Mouse (Mus musculus): Measurements from ENCODE around the gene Zswim1. TPM values are rescaled to one million over a fixed set of nuclear protein-coding genes. Genes with fewer than 3 reads are reported as not detected.
"Not testable (repeated sequence)": the region's sequence is repeated elsewhere in the genome, so short reads cannot be mapped to it uniquely, and the experiment has no call there.

Zswim1 gene
- polyA plus RNA-seq, 1 experiment from 2014 or later, result 13.4 TPM

DNA sequence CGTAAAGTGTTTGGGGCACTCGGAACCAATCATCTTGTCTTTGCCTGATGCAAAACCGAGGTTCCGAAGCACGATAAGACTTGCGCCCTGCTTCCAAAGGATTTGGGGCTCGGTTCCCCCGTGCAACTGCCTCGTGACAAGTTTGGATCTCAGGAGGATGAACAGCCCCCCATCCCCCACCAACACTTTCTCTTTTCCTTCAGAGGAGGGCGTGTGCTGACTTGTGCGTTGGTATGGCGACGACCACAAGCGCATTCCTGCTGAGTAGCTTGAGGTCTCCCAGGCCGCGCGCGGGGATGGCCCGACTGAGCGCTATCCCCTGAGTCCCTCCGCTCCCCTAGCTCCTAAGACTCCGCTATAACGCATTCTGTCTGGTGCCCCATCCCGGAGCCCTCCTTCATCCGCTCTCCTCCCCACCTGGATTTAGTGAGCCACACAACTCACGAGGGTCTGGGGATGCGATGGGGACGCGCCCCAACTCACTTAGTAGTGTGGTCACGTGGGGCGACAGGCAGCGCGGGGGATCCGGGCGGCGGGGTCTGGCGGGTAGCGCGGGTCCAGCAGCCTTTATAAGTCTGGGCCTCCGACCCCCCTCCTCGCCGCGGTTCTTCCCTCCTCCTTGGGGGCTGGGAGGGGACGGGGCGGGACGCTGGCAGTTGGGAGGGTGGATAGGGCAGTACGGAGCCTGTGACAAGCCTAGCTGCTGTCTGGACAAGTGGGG, 34.8 kb downstream of the Zswim1 start, which contains the start of gene Pltp:
TSS of gene Pltp (minus strand) at position 611 of the 721 bp plus-strand sequence.
- H3K9me3 ChIP-seq (ENCODE audit: control insufficient read depth, low read length), result no peaks in the 10 kb centered on the region
- no peak within 1 kb of the TSS; the same call in 1 of the 2 replicates for H3K27ac ChIP-seq (ENCODE audit: low read length)
- H3K4me1 ChIP-seq (ENCODE audit: control insufficient read depth, insufficient read depth, low read length), result peaks cover 34% of the 10 kb centered on the region
- H3K36me3 ChIP-seq (ENCODE audit: control insufficient read depth, insufficient read depth, low read length), result no peaks in the 10 kb centered on the region
- peak; percentile 38; the same call in 1 of the 2 replicates for ATAC-seq
- peak within 1 kb of the TSS; percentile 96 for H3K4me2 ChIP-seq (ENCODE audit: low read depth, low read length)
- peak within 1 kb of the TSS; percentile 57 for H3K4me3 ChIP-seq (ENCODE audit: low read length)
- peaks cover 17% of the 10 kb centered on the region for H3K27me3 ChIP-seq (replicated peaks; ENCODE audit: control insufficient read depth, insufficient read depth, low read length)
- H3K9ac ChIP-seq (ENCODE audit: low read depth, low read length), result peak within 1 kb of the TSS; percentile 72
- under 1% methylated on average over 46 of the region's 47 CpGs for WGBS

DNA sequence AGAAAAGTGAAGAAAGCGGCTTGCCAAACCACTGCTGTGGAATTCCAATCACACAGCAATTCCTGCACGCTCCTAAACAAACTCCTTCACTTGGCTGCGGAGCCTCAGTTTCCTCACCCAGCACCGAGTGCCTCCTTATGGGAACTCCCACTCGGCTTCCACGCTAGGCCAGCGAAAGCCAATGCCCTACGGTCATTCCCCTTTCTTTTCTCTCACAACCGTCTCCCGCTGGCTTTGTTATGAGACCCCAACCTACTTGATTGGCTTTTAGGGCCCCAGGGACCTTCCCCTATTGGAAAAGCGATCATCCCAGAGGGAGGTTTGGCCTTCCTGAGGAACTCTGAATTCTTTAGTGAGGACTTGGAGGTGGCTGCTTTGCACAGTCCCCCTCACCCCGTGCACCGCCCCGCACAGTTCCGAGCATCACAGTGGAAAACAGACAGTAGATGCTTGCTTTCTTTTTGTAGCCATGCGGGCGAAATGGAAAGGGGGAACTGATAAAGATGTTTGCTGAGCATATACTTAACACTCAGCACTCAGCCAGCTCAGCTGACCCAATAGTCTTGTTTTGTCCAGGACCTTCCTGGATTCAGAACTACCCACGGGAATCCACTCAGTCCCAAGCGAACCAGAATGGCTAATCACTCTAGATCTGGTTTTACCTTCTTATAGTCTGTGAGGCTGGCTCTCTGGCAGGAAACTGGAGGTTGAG, 35.5 kb downstream of the Zswim1 start:
- Histone ChIP-seq H3K9me3 (ENCODE audit: control insufficient read depth, low read length) (no peaks in the 10 kb centered on the region), H3K9ac (ENCODE audit: low read depth, low read length) (peak overlapping the region; percentile 72), H3K36me3 (ENCODE audit: control insufficient read depth, insufficient read depth, low read length) (no peaks in the 10 kb centered on the region), H3K4me3 (ENCODE audit: low read length) (peak overlapping the region; percentile 57), H3K27ac (ENCODE audit: low read length) (no peak overlapping the region), H3K27me3 (replicated peaks; ENCODE audit: control insufficient read depth, insufficient read depth, low read length) (peaks cover 17% of the 10 kb centered on the region), H3K4me1 (ENCODE audit: control insufficient read depth, insufficient read depth, low read length) (peaks cover 38% of the 10 kb centered on the region), H3K4me2 (ENCODE audit: low read depth, low read length) (peak overlapping the region; percentile 96)
- ATAC-seq, result no peak
- 13% methylated on average over 19 of the region's 19 CpGs for WGBS

- H3K9me3 ChIP-seq (ENCODE audit: control insufficient read depth, low read length), result no peaks in the 10 kb centered on the region
- no peak overlapping the region for H3K4me3 ChIP-seq (ENCODE audit: low read length)
- ATAC-seq, result no peak
- peak overlapping the region; percentile 24; the same call in 1 of the 2 replicates for H3K9ac ChIP-seq (ENCODE audit: low read depth, low read length)
- H3K27me3 ChIP-seq (replicated peaks; ENCODE audit: control insufficient read depth, insufficient read depth, low read length), result peaks cover 17% of the 10 kb centered on the region
- H3K36me3 ChIP-seq (ENCODE audit: control insufficient read depth, insufficient read depth, low read length), result no peaks in the 10 kb centered on the region
- no peak overlapping the region for H3K4me2 ChIP-seq (ENCODE audit: low read depth, low read length)
- H3K4me1 ChIP-seq (ENCODE audit: control insufficient read depth, insufficient read depth, low read length), result peaks cover 38% of the 10 kb centered on the region
- 58% methylated on average over 2 of the region's 2 CpGs for WGBS
- H3K27ac ChIP-seq (ENCODE audit: low read length), result peak overlapping the region; percentile 37
Observed at GRCm38 (mm10) chr2:164859155-164859554, 36.7 kb downstream of the Zswim1 start.

- Histone ChIP-seq H3K27me3 (replicated peaks; ENCODE audit: control insufficient read depth, insufficient read depth, low read length) (peaks cover 16% of the 10 kb centered on the region), H3K36me3 (ENCODE audit: control insufficient read depth, insufficient read depth, low read length) (no peaks in the 10 kb centered on the region), H3K9ac (ENCODE audit: low read depth, low read length) (peak overlapping the region; percentile 24; the same call in 1 of the 2 replicates), H3K9me3 (ENCODE audit: control insufficient read depth, low read length) (no peaks in the 10 kb centered on the region), H3K27ac (ENCODE audit: low read length) (peak overlapping the region; percentile 37), H3K4me2 (ENCODE audit: low read depth, low read length) (no peak overlapping the region), H3K4me1 (ENCODE audit: control insufficient read depth, insufficient read depth, low read length) (peaks cover 37% of the 10 kb centered on the region), H3K4me3 (ENCODE audit: low read length) (no peak overlapping the region)
- ATAC-seq, result peak; percentile 78
- 58% methylated on average over 9 of the region's 9 CpGs for WGBS
Observed at GRCm38 (mm10) chr2:164859640-164860432, 37.4 kb downstream of the Zswim1 start.

DNA sequence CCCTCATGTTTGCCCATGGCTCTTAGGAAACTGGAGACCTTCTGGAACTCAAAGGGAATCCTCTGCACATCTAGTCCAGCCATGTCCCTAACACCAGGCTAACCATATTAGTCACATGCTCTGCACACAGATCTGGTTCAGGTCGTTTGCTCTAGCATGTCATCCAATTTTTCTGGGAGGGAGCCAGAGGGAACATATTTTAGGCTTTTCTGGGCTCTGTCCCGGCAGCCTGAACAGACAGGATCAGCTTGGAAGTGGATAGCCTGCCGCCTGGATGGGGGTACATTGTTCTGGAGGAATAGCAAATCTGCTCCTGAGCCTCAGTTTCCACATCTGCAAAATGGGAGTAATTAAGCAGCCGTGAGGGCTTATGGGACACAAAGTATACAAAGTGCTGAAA, 38.6 kb downstream of the Zswim1 start:
- Histone ChIP-seq H3K4me1 (ENCODE audit: control insufficient read depth, insufficient read depth, low read length) (peaks cover 35% of the 10 kb centered on the region), H3K4me2 (ENCODE audit: low read depth, low read length) (no peak overlapping the region), H3K27me3 (replicated peaks; ENCODE audit: control insufficient read depth, insufficient read depth, low read length) (peaks cover 14% of the 10 kb centered on the region), H3K4me3 (ENCODE audit: low read length) (no peak overlapping the region), H3K27ac (ENCODE audit: low read length) (no peak overlapping the region), H3K36me3 (ENCODE audit: control insufficient read depth, insufficient read depth, low read length) (no peaks in the 10 kb centered on the region), H3K9me3 (ENCODE audit: control insufficient read depth, low read length) (no peaks in the 10 kb centered on the region), H3K9ac (ENCODE audit: low read depth, low read length) (no peak overlapping the region)
- WGBS, result 65% methylated on average over 4 of the region's 4 CpGs
- no peak for ATAC-seq

DNA sequence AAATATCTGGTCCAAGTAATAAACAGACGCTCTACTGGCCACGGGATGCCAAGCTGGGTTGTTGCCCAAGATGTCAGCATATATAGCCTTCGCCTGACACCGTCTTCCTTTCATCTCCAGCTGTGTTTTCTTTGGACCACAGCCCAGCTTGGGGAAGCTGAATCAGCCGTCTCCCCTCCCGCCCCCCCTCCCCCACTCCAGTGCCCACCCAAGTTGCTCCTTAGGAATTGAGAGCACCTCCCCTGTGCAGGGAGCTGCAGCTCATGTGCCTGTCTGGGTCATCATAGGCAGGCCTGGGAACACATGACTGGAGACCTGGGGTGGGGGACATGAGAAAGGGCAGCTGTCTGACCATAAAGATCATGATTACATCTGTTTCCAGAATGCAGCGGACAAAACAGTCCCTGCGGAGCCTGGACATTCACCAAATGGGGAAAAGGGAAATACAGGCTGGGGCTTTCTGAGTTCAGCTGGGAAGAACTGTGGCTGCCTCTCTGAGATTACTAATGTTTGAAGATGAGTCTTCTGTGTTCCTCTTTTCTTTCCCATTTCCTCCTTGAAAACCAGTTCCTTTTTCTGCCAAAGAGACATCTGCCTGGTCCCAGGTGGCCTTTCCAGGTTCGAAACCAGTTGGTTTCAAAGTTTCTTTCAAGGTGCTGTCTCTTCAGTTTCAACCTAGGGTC, 39.8 kb downstream of the Zswim1 start:
- H3K4me1 ChIP-seq (ENCODE audit: control insufficient read depth, insufficient read depth, low read length), result peaks cover 36% of the 10 kb centered on the region
- H3K36me3 ChIP-seq (ENCODE audit: control insufficient read depth, insufficient read depth, low read length), result no peaks in the 10 kb centered on the region
- no peak overlapping the region for H3K4me3 ChIP-seq (ENCODE audit: low read length)
- no peak overlapping the region for H3K9ac ChIP-seq (ENCODE audit: low read depth, low read length)
- H3K27ac ChIP-seq (ENCODE audit: low read length), result peak overlapping the region; percentile 89
- no peaks in the 10 kb centered on the region for H3K9me3 ChIP-seq (ENCODE audit: control insufficient read depth, low read length)
- H3K27me3 ChIP-seq (replicated peaks; ENCODE audit: control insufficient read depth, insufficient read depth, low read length), result peaks cover 3% of the 10 kb centered on the region
- ATAC-seq, result peak; percentile 65
- H3K4me2 ChIP-seq (ENCODE audit: low read depth, low read length), result no peak overlapping the region
- WGBS, result 32% methylated on average over 9 of the region's 9 CpGs

- H3K27ac ChIP-seq (ENCODE audit: low read length); H3K9ac ChIP-seq (ENCODE audit: low read depth, low read length); H3K4me2 ChIP-seq (ENCODE audit: low read depth, low read length); H3K36me3 ChIP-seq (ENCODE audit: control insufficient read depth, insufficient read depth, low read length); H3K4me3 ChIP-seq (ENCODE audit: low read length); ATAC-seq; H3K9me3 ChIP-seq (ENCODE audit: control insufficient read depth, low read length); H3K27me3 ChIP-seq (replicated peaks; ENCODE audit: control insufficient read depth, insufficient read depth, low read length): not testable (repeated sequence)
- 90% methylated on average over 7 of the region's 9 CpGs for WGBS
- peaks cover 30% of the 10 kb centered on the region for H3K4me1 ChIP-seq (ENCODE audit: control insufficient read depth, insufficient read depth, low read length)
Observed at GRCm38 (mm10) chr2:164863411-164863810, 40.9 kb downstream of the Zswim1 start.

DNA sequence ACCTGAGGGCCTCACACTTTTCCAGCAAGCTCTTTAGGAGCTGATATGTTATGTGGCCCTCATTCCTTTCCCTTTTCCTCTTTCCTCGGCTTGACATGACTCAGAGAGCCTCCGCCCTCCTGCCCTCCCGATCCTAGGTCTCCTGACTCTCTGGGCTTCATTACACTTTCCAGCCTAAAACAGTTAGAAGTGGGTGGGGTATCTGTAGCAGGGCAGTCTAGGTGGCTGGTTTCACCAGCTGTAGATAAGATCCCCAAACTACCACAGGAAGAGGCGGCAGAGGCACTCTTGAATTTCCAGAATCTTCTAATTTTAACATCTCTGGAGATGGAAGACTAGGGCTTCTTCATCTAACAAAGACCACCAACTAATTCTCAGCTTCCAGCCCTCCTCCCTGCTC, 42.1 kb downstream of the Zswim1 start:
- Histone ChIP-seq H3K9me3 (ENCODE audit: control insufficient read depth, low read length) (no peaks in the 10 kb centered on the region), H3K4me3 (ENCODE audit: low read length) (no peak overlapping the region), H3K4me1 (ENCODE audit: control insufficient read depth, insufficient read depth, low read length) (peaks cover 24% of the 10 kb centered on the region), H3K36me3 (ENCODE audit: control insufficient read depth, insufficient read depth, low read length) (no peaks in the 10 kb centered on the region), H3K9ac (ENCODE audit: low read depth, low read length) (no peak overlapping the region), H3K4me2 (ENCODE audit: low read depth, low read length) (no peak overlapping the region), H3K27ac (ENCODE audit: low read length) (no peak overlapping the region), H3K27me3 (replicated peaks; ENCODE audit: control insufficient read depth, insufficient read depth, low read length) (no peaks in the 10 kb centered on the region)
- no peak for ATAC-seq
- 69% methylated on average over 4 of the region's 4 CpGs for WGBS
